Mouse (Mus musculus) liver, adult 2 months (tissue): ENCODE measurements at regions not wholly inside any gene's neighbourhood (a gene's known extent, or its start where the extent isn't known, plus 50 kb on each side); places are given as distances from the start of the nearest gene placed in this dataset.
"Not testable (repeated sequence)": the region's sequence is repeated elsewhere in the genome, so short reads cannot be mapped to it uniquely, and the experiment has no call there.

Source experiments
- DNase-seq: peaks from one replicate; pipeline ENCODE4 v3.0.0-alpha.2; 2011; ENCODE audit warnings: low read depth, low spot score; ENCODE audit errors: extremely low read depth
- H3K27ac ChIP-seq: fragments of 200-500 bp; replicated peaks from 2 replicates; pipeline ENCODE4 v1.5.1; 2012; ENCODE audit warnings: low read depth, mild to moderate bottlenecking, control low read depth, inconsistent platforms, low read length; ENCODE audit not compliant: insufficient read depth
- H3K27me3 ChIP-seq: fragments of 200-500 bp; 2 replicates; pipeline ENCODE4 v1.6.1; 2012; ENCODE audit warnings: mild to moderate bottlenecking, moderate library complexity, low read length, inconsistent platforms; ENCODE audit not compliant: control insufficient read depth, insufficient read depth
- H3K36me3 ChIP-seq: fragments of 200-500 bp; 2 replicates; pipeline ENCODE4 v1.6.1; 2012; ENCODE audit warnings: low read length, inconsistent platforms; ENCODE audit not compliant: control insufficient read depth, insufficient read depth
- H3K4me1 ChIP-seq: fragments of 200-500 bp; 2 replicates; pipeline ENCODE4 v1.6.1; 2011; ENCODE audit warnings: low read length; ENCODE audit not compliant: control insufficient read depth, insufficient read depth
- H3K4me3 ChIP-seq: fragments of 200-500 bp; 2 replicates; pipeline ENCODE4 v1.5.1; 2011; ENCODE audit warnings: low read depth, mild to moderate bottlenecking, control low read depth, low read length, moderate library complexity; ENCODE audit not compliant: insufficient read depth
- H3K79me2 ChIP-seq: fragments of 200-500 bp; 2 replicates; pipeline ENCODE4 v1.6.1; 2012; ENCODE audit warnings: inconsistent platforms, mild to moderate bottlenecking, low read length, moderate library complexity; ENCODE audit not compliant: control insufficient read depth, insufficient read depth
- H3K9ac ChIP-seq: fragments of 200-500 bp; 2 replicates; pipeline ENCODE4 v1.6.1; 2012; ENCODE audit warnings: low read depth, mild to moderate bottlenecking, control low read depth, inconsistent platforms, low read length
- CTCF ChIP-seq: fragments of 200-500 bp; IDR thresholded peaks from 2 replicates; pipeline ENCODE4 v1.5.1; 2011; ENCODE audit warnings: low read depth, low read length, control low read depth
- POLR2A ChIP-seq: fragments of 200-500 bp; IDR thresholded peaks from 2 replicates; pipeline ENCODE4 v1.6.1; 2011; ENCODE audit warnings: low read length, control low read depth; ENCODE audit not compliant: insufficient read depth; ENCODE audit errors: extremely low read depth
- WGBS: fragments of 180-500 bp; shearing (Covaris S2); methylation state at CpG from one replicate; pipeline ENCODE4 v1.1.7; 2018; 5-methylcytosine and 5-hydroxymethylcytosine counted together

GRCm38 (mm10) chr3:152040751-152041150 is 125.3 kb downstream of the Gipc2 start:
- no peaks in the 10 kb centered on the region for H3K27me3 ChIP-seq
- TF ChIP-seq POLR2A (no peak), CTCF (no peak)
- 69% methylated on average over 5 of the region's 5 CpGs for WGBS

GRCm38 (mm10) chr3:152036819-152037218 is 129.2 kb downstream of the Gipc2 start:
- not testable (repeated sequence) for H3K79me2 ChIP-seq, H3K9ac ChIP-seq, H3K4me1 ChIP-seq, H3K27ac ChIP-seq, H3K4me3 ChIP-seq, H3K36me3 ChIP-seq, H3K27me3 ChIP-seq, DNase-seq
- WGBS = 80% methylated on average over 5 of the region's 5 CpGs

More at GRCm38 (mm10) chr3:152040751-152041150, 125.3 kb downstream of the Gipc2 start:
- Histone ChIP-seq H3K79me2 (no peaks in the 10 kb centered on the region), H3K4me1 (no peaks in the 10 kb centered on the region), H3K4me3 (no peak overlapping the region), H3K9ac (no peak overlapping the region), H3K27ac (no peak overlapping the region), H3K36me3 (no peaks in the 10 kb centered on the region)
- DNase-seq = no peak

- Histone ChIP-seq H3K27me3 (no peaks in the 10 kb centered on the region), H3K9ac (no peak overlapping the region), H3K4me3 (no peak overlapping the region), H3K79me2 (no peaks in the 10 kb centered on the region), H3K36me3 (no peaks in the 10 kb centered on the region), H3K27ac (no peak overlapping the region), H3K4me1 (no peaks in the 10 kb centered on the region)
- TF ChIP-seq CTCF = no peak
- TF ChIP-seq POLR2A = no peak
- DNase-seq = no peak
- 69% methylated on average over 5 of the region's 5 CpGs for WGBS
Observed at GRCm38 (mm10) chr3:152035416-152035815, 130.6 kb downstream of the Gipc2 start.

DNA sequence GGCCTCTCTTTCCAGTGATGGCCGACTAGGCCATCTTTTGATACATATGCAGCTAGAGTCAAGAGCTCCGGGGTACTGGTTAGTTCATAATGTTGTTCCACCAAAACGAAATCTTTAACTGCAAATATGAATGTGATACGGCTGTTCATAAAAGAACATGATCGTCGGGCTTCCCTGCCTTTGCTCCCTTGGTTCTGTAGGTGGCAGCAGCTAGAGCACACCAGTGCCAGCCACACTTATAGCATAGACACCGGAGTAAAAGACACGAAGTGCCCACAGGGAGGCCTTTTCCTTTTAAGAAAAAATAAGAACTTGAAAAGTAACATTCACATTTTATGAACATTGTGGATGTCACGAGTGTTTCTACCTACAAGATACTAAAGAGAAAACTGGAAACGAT is 131.3 kb downstream of the Gipc2 start:
- 84% methylated on average over 10 of the region's 10 CpGs for WGBS
- H3K27me3 ChIP-seq = no peaks in the 10 kb centered on the region
- no peak overlapping the region for H3K9ac ChIP-seq
- H3K27ac ChIP-seq = no peak overlapping the region
- H3K4me1 ChIP-seq = no peaks in the 10 kb centered on the region
- H3K36me3 ChIP-seq = no peaks in the 10 kb centered on the region
- no peak for DNase-seq
- no peaks in the 10 kb centered on the region for H3K79me2 ChIP-seq
- TF ChIP-seq POLR2A = no peak
- no peak overlapping the region for H3K4me3 ChIP-seq

DNA sequence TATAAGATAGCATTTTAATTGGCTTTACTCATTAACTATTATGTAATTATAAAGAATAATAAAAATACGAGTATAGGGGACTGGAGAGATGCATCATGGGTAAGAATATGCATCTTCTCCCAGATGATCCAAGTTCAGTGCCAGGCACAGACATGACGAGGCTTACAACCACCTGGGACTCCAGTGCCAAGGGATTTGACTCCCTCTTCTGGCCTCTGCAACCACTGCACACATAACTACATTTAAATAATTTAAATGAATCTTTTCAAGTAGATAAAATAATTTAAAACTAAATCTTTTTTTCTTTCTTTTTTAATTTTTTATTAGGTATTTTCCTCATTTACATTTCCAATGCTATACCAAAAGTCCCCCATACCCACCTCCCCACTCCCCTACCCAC is 131.8 kb downstream of the Gipc2 start:
- no peak for TF ChIP-seq POLR2A
- TF ChIP-seq CTCF = peak; percentile 34
- no peak overlapping the region for H3K9ac ChIP-seq
- peak; percentile 24 for DNase-seq
- no peaks in the 10 kb centered on the region for H3K79me2 ChIP-seq
- H3K27ac ChIP-seq = no peak overlapping the region
- 56% methylated on average over 2 of the region's 2 CpGs for WGBS
- H3K4me1 ChIP-seq = no peaks in the 10 kb centered on the region
- H3K4me3 ChIP-seq = no peak overlapping the region
- H3K27me3 ChIP-seq = no peaks in the 10 kb centered on the region
- H3K36me3 ChIP-seq = no peaks in the 10 kb centered on the region

DNA sequence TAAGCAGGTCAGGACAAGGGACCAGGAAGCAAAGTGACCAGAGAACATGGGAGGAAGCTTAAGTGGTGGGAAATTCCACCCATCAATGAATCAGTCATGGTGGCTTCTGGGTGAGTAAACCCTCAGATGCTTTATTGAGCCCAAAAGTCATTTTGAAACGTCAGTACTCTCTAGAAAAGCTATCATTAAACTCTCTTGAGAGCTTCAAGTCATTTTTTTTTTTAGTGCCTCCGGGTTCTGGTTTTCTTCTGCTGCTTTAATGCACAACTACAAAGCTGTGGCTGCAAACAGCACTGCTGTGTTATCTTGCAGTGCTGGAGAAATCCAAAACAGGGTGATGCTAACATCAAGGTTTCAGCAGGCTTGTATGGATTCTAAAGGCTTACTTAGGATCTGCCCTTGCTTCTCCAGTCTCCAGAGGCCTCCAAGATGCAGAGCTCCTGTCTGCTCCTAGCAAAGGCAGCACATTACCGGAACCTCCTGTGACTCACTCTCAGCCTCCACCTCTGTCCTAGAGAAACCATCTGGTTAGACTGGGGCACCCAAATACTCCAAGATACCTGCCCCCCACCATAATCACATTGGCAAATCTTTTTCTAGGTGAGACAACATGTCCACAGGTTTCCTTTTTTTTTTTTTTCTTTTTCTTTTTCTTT is 133.2 kb downstream of the Gipc2 start:
- no peak overlapping the region for H3K4me3 ChIP-seq
- 74% methylated on average over 3 of the region's 3 CpGs for WGBS
- no peak overlapping the region for H3K27ac ChIP-seq
- no peak for DNase-seq
- H3K36me3 ChIP-seq = no peaks in the 10 kb centered on the region
- no peak for TF ChIP-seq CTCF
- TF ChIP-seq POLR2A = no peak
- H3K27me3 ChIP-seq = no peaks in the 10 kb centered on the region
- no peak overlapping the region for H3K9ac ChIP-seq
- no peaks in the 10 kb centered on the region for H3K79me2 ChIP-seq
- H3K4me1 ChIP-seq = no peaks in the 10 kb centered on the region
